Mouse (Mus musculus): ENCODE data around the gene Prrg3.

DNA sequence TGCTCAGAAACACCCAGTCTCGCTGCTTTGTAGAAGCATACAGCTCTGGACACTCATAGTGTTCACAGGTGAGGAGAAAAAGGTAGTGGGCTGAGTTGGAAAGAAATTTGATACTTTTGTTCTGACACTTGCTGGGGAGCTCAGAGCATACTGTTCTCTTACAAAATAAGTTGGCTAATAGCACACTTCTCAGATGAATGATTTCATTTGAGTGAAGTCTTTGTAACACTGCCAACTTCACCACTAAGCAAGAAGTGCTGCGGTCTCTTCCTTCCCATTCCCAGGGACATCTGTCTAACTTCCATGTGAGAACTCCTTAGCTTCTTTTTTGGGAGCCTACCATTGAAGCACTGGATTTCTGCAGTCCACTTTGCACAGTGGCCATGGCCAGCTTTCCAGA is 20.8 kb downstream of the Prrg3 start:
- TF ChIP-seq CTCF (IDR thresholded peaks at IDR 0.05; ENCODE audit: control insufficient read depth, insufficient read depth, low read length) (no peak), POLR2A (IDR thresholded peaks at IDR 0.05; ENCODE audit: borderline replicate concordance, control insufficient read depth, low read depth, low read length) (no peak)

Measured in bone marrow, adult 2 months (tissue).